Mouse (Mus musculus): ENCODE results near the gene Rabgap1l.

Rabgap1l gene

DNA sequence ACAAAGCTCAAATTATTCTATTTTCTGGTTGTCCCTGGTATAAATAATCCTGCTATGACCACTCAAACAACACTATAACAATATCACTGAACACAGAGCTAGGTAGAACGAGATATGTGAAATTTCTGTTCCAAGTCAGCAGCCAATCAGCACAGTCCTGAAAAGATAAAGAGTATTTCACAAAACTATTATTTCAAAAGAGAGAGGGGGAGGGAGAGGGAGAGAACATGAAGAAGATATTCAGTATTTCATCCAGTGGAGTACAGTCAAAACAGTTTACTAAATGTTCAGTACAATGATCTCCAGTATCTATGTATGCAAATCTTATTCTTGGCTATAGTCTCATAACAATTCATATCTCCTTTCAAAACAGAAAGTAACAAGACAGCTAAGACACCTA is 5.1 kb downstream of the Rabgap1l start:
- DNase-seq (ENCODE audit: extremely low spot score, low read depth, low spot score), result no peak

DNA sequence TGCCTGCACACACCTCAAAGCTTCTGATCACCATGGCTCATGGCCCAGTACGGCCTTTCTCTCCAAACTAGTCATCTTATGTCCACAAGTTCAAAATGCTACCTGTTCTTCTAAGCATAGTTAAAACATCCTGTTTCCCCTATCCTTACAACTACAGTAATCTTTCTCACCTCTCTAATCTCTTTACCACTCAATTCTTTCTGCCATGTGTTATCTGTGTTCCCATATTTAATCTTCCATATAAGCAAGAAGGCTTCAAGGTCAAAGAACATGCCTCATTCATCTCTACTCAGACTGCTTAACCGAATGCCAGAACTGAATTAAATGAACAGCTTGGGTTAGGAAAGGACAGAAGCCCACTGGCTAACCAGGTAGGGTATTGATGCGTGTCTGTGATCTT is 5.8 kb downstream of the Rabgap1l start:
- DNase-seq (ENCODE audit: extremely low spot score, low read depth, low spot score), result no peak

DNA sequence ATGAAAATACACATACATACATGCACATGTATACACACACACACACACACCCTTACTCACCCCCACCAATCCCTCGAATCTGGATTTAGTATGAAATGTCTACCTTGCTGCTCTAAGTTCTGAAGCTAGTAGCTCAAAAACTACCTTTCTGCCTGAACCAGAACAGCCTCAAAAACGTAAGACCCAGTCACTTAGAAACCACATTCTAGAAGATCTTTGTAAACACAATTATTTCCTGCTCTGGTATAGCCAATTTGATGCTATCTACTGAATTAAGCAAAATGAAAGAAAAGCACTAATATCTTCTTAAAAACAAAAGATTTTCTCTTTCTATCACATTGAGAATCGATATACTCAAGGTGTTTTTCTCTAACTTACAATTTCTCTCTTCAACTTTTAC is 6.4 kb downstream of the Rabgap1l start:
- DNase-seq (ENCODE audit: extremely low spot score, low read depth, low spot score), result no peak

DNA sequence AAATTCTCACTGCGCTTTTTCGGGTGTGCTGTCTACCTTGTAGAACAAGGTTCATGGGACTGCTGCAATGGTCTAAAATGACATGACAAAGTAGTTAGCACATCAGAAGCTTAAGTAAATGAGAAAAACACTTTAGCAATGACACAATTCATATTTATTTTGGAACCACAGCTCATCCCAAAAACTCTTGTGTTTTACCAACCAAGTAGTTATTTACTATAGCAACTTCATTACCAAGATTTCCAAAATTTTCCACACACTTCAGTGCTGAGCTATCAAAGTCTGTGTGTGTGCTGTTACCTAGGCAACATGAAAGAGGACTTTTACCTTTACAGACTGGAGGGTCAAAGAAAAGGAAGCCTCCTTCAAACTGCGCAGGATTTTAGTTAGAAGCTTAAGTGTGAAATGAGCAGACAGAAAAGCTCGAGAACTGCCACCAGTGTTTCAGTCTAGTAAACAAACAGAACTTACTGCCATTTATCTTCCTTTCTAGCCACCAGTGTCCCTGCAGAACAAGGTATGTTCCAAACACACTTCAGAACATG is 7.3 kb downstream of the Rabgap1l start:
- no peak for DNase-seq (ENCODE audit: extremely low spot score, low read depth, low spot score)

DNA sequence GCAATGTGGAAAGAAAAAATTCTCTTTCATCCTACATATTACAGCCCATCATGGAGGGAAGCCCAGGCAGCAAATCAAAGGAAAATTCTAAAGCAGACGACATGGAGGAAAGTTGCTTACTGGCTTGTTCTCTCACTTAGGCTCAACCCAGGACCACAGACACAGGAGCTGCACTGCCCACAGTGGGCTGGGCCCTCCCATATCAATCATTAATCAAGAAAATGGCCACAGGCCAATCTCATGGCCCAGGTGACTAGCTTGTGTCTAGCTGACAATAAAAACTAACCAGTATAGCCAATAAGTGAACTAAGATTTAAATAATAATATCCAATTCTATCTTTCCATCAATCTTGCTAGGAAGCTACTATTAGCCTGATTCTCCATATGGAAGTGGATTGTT is 8.9 kb downstream of the Rabgap1l start:
- DNase-seq (ENCODE audit: extremely low spot score, low read depth, low spot score), result no peak

DNA sequence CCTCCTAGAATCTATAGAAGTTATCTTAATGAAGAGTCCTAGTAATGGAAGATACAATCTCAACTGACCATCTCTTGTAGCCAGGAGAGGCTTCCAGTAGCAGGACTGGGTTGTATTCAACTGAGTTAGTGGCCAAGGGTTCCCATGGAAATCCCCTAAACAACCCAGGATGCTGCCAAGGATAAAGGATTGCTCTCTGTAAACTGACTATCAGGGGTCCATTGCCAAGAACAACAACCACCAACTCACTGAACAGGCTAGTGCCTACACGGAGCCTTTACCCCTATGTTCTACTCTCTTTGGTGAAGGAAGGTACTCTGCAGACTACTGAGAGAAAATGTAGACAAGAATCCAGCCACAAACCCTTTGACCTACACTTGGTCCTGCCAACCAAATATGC is 18.8 kb downstream of the Rabgap1l start:
- no peak for DNase-seq (ENCODE audit: extremely low spot score, low read depth, low spot score)

GRCm38 (mm10) chr1:160765565-160765964 is 27.4 kb downstream of the Rabgap1l start:
- DNase-seq (ENCODE audit: extremely low spot score, low read depth, low spot score), result no peak

DNA sequence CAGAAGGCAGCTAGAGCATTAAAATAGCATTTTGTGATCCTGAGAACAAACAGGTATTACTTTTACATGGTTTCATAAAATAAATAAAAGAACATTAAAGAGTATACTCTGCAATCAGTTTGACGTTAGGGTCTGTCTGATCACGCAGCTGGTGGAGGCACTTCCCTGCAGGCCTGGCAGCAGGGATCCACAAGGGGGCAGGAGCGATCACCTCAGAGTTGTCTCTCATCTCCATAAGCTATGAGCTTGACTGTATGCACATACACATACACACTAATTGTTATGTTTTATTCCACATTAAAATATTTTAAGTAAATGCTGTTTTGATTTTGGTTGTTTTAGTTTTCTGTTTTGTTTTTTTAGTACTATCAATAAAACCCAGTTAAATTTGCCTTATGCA is 34.8 kb downstream of the Rabgap1l start:
- no peak for DNase-seq (ENCODE audit: extremely low spot score, low read depth, low spot score)

DNA sequence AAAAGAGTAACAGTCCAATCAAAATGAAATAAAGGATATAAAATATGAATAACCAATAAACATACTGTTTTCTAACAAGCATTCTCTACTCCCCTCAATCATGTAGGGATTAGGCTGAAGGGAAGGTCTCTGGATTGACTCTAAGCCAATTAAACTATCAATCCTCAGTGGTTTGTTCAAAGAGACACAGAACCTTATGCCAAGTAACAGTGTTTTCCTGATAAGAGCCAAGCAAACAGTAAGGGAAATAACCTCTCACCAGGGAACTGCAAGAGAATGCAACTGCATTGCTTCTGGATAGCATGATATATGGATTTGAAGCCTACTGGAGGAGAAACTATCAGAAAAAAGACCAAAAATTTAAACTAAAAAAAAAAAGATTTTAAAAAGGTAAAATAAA is 37.7 kb downstream of the Rabgap1l start:
- DNase-seq (ENCODE audit: extremely low spot score, low read depth, low spot score), result no peak

- DNase-seq (ENCODE audit: extremely low spot score, low read depth, low spot score), result no peak
These were observed 42.4 kb downstream of the Rabgap1l start for GRCm38 (mm10) chr1:160750629-160751028.

DNA sequence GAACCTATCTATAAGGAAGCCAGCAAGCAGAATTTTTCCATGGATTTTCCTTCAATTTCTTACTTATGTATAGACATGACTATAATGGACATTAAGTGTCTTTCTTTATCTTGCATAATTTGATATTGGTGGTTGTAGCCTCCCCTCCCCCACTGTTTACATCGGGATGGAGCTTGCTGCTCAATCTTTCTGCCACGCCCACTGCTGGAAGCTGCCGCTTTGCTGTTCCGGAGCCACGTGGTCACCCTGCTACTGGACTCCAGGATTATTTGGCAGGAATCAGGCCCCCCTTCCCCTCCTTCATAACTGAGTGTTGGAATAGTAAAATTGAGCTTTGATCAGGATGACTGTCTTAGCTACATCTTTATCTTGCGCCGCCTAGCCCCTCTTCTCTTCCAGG is 46.2 kb downstream of the Rabgap1l start:
- DNase-seq (ENCODE audit: extremely low spot score, low read depth, low spot score), result no peak

DNA sequence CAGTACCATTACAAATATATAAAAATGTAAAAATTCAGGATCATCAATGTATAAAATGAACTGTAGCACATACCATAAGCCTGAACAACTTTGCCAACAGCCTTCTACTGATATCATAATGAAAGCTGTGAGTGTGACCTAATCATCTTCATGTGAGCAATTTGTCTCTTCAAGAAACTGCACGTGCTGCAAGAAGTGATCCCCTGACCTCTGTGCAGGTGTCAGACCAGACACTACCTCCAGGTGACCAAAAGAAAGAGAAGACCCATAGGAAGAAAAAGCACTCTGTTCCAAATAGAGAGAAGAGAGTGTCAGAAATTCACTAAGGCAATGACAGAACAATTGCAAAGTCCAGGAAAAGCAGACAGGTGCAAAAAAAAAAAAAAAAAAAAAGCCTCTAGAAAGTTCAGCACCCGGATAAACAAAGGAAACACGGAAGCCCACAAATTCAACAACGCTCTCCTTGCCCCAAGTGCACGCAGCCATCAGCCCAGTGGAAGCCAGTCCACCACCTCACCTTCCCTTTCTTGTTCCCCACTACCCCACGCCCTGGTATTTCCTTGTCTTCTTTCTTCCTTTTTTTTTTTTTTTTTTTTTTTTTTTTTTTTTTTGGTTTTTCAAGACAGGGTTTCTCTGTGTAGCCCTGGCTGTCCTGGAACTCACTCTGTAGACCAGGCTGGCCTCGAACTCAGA is 47.6 kb downstream of the Rabgap1l start:
- DNase-seq (ENCODE audit: extremely low spot score, low read depth, low spot score), result no peak

GRCm38 (mm10) chr1:160744009-160744408 is 49.0 kb downstream of the Rabgap1l start:
- DNase-seq (ENCODE audit: extremely low spot score, low read depth, low spot score), result no peak

DNA sequence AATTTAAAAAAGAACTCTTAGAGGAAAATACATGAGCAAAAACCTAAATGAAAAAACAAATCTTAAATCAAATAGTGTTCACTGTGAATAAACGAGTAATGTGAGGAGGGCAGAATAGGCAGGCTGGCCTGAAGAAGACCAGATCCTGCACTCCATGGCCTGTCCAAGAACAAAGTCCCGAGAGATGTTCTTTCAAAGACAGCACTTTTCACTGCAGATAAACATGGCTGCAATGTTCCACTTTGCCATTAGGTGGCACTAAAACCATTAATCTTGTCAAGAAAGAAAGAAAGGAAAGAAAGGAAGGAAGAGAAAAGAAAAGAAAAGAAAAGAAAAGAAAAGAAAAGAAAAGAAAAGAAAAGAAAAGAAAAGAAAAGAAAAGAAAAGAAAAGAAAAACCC is 49.8 kb downstream of the Rabgap1l start:
- DNase-seq (ENCODE audit: extremely low spot score, low read depth, low spot score), result peak; percentile 42

GRCm38 (mm10) chr1:160740650-160741049 is 52.4 kb downstream of the Rabgap1l start:
- DNase-seq (ENCODE audit: extremely low spot score, low read depth, low spot score), result no peak

GRCm38 (mm10) chr1:160734743-160735142 is 58.3 kb downstream of the Rabgap1l start:
- DNase-seq (ENCODE audit: extremely low spot score, low read depth, low spot score), result no peak

DNA sequence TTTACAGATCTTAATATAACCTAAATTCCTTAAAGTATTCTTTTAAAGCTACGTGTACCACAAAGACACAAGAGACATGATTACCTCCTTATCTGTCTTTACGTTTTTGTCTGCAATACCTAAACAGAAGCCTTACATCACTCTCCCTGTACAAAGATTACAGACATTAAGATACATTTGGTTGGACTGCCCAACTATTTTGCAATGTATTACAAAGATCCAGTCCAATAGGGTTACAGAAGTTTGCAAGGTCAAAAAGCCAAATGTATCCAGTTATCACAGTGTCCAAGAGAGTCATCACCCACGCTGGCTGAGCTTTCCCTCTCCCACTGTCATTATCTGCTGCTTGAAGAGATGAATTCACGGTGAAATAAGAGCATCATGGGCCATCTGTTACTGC is 63.1 kb downstream of the Rabgap1l start:
- no peak for DNase-seq (ENCODE audit: extremely low spot score, low read depth, low spot score)

DNA sequence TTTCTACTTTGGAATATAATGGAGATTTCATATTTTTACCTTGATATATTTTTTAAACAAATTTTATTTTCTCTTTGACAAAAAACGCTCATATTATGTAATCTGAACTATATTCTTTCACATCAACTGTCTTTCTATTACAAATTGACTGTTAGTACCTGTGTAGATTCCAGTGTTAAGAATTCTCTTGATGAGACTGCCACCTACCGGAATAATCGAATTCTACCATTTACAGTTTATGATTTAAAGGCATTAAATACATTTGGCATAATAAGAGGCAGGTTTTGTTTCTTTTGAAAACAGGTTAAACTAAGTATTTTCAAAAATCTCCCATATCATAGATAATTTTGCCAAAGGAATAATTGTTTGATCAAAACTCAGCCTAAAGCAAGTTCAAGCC is 75.3 kb downstream of the Rabgap1l start:
- DNase-seq (ENCODE audit: extremely low spot score, low read depth, low spot score), result peak; percentile 24

GRCm38 (mm10) chr1:160714685-160715084 is 78.3 kb downstream of the Rabgap1l start:
- DNase-seq (ENCODE audit: extremely low spot score, low read depth, low spot score), result peak; percentile 0

DNA sequence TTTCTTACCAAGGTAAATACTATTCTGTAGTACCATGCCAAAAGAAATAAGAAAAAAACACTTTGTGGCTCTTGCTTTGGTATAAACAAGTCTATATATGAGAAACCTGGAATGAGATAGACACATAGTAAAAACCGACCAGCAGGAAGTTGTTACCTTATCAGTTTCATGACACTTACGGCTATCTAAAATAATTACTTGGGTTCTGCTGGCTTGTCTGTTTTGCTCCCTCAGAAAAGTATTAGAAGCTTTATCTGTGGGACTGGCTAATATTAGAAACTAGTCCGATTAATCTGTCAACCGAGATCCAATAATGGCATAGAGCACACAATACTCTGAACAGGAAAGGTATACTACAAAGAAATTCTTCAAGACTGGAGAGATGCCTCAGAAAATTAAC is 79.1 kb downstream of the Rabgap1l start:
- no peak for DNase-seq (ENCODE audit: extremely low spot score, low read depth, low spot score)

- DNase-seq (ENCODE audit: extremely low spot score, low read depth, low spot score), result no peak
These were observed 79.6 kb downstream of the Rabgap1l start for GRCm38 (mm10) chr1:160713383-160713782.

GRCm38 (mm10) chr1:160710539-160710938 is 82.5 kb downstream of the Rabgap1l start:
- no peak for DNase-seq (ENCODE audit: extremely low spot score, low read depth, low spot score)

- no peak for DNase-seq (ENCODE audit: extremely low spot score, low read depth, low spot score)
These were observed 88.4 kb downstream of the Rabgap1l start for GRCm38 (mm10) chr1:160704596-160704995.

Measured in hindlimb bud, embryonic 11.5 days (tissue).